In the genomic region with DNA sequence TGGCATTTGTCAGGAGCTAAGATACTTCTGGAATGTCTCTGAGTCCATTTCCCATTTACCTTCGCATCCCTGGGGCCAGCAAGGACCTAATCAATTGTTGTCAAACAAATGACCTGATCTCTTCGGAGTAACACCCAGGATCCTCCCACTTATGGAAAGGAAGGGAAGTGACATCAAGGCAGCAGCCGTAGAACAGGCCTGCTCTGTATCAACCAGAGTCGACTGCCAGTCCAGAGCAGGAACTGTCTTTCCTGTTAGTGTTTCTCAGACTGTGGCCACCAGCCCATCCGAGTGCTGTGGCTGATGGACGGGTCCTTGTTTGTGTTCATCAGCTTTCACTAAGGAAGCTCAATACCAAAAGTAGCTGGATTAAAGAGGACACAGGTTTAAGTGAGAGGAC, we compare ENCODE assay signal across 15 mouse cellular contexts. TPM values are rescaled to one million over a fixed set of nuclear protein-coding genes. Genes with fewer than 3 reads are reported as not detected.
DNase-seq lines count a peak whose midpoint lies in the region; ATAC-seq and TF ChIP-seq lines count a peak whose summit lies in the region.
"Had no signal": no experiment of that assay in that cellular context is flagged by ENCODE, and none has a peak within 500 bp of the region (broad histone marks: within the 10 kb centered on the region; RNA-seq: fewer than 3 reads in every experiment).

No protein-coding gene starts in this region.

- no peak overlapping the region for H3K9ac ChIP-seq in kidney, embryonic 16.5 days (replicated peaks; ENCODE audit: low read length)
- H3K9ac ChIP-seq in hindbrain, postnatal 0 days (replicated peaks; ENCODE audit: low read length) = no peak overlapping the region
- H3K9ac ChIP-seq in midbrain, embryonic 12.5 days (replicated peaks) = no peak overlapping the region
- H3K9ac ChIP-seq: forebrain, embryonic 13.5 days had no signal

- no peak overlapping the region for H3K4me2 ChIP-seq in kidney, embryonic 16.5 days (replicated peaks; ENCODE audit: low read depth, low read length)
- no peak overlapping the region for H3K4me2 ChIP-seq in hindbrain, postnatal 0 days (ENCODE audit: low read depth, low read length)
- no peak overlapping the region for H3K4me2 ChIP-seq in midbrain, embryonic 12.5 days (replicated peaks)
- H3K4me2 ChIP-seq: forebrain, embryonic 13.5 days had no signal

- H3K36me3 ChIP-seq in kidney, embryonic 16.5 days (ENCODE audit: insufficient read depth, low read length) = no peaks in the 10 kb centered on the region
- H3K36me3 ChIP-seq in hindbrain, postnatal 0 days (ENCODE audit: insufficient read depth, low read length) = no peaks in the 10 kb centered on the region
- no peaks in the 10 kb centered on the region for H3K36me3 ChIP-seq in midbrain, embryonic 12.5 days
- H3K36me3 ChIP-seq: embryonic facial prominence, embryonic 10.5 days; G1E had no signal

- H3K4me1 ChIP-seq in kidney, embryonic 16.5 days (ENCODE audit: insufficient read depth, low read length) = peaks cover 25% of the 10 kb centered on the region
- H3K4me1 ChIP-seq in hindbrain, postnatal 0 days (ENCODE audit: insufficient read depth, low read length) = peaks cover 11% of the 10 kb centered on the region; the same call in 1 of the 2 replicates
- peaks cover 47% of the 10 kb centered on the region for H3K4me1 ChIP-seq in midbrain, embryonic 12.5 days

- no peak overlapping the region for H3K4me3 ChIP-seq in gastrocnemius, adult 2 months
- no peak overlapping the region for H3K4me3 ChIP-seq in kidney, embryonic 16.5 days (ENCODE audit: low read length)
- no peak overlapping the region for H3K4me3 ChIP-seq in hindbrain, postnatal 0 days (ENCODE audit: low read length)
- no peak overlapping the region for H3K4me3 ChIP-seq in midbrain, embryonic 12.5 days
- H3K4me3 ChIP-seq: embryonic facial prominence, embryonic 10.5 days; forebrain, embryonic 13.5 days had no signal

- no peaks in the 10 kb centered on the region for H3K9me3 ChIP-seq in kidney, embryonic 16.5 days (ENCODE audit: low read length)
- no peaks in the 10 kb centered on the region for H3K9me3 ChIP-seq in hindbrain, postnatal 0 days (ENCODE audit: low read length)
- H3K9me3 ChIP-seq in midbrain, embryonic 12.5 days = no peaks in the 10 kb centered on the region
- H3K9me3 ChIP-seq: embryonic facial prominence, embryonic 10.5 days; forebrain, embryonic 13.5 days; G1E had no signal

- ATAC-seq in kidney, embryonic 16.5 days (ENCODE audit: low FRiP score, low TSS enrichment) = no peak
- no peak for ATAC-seq in hindbrain, postnatal 0 days
- ATAC-seq in midbrain, embryonic 12.5 days (ENCODE audit: low FRiP score, low read depth) = no peak
- ATAC-seq in cerebellum, adult (ENCODE audit: insufficient number of reproducible peaks, low FRiP score, low TSS enrichment) = no peak

- H3K27me3 ChIP-seq in kidney, embryonic 16.5 days (ENCODE audit: insufficient read depth, low read length) = no peaks in the 10 kb centered on the region
- H3K27me3 ChIP-seq in hindbrain, postnatal 0 days (ENCODE audit: insufficient read depth, low read length) = no peaks in the 10 kb centered on the region
- peaks cover 13% of the 10 kb centered on the region for H3K27me3 ChIP-seq in midbrain, embryonic 12.5 days
- H3K27me3 ChIP-seq: forebrain, embryonic 13.5 days had no signal

- DNase-seq in gastrocnemius, adult 2 months = no peak
- no peak for DNase-seq in gastrocnemius, adult 8-10 months (ENCODE audit: low spot score in 2 of 2)
- DNase-seq in kidney, adult 8-10 months = no peak
- DNase-seq in hindbrain, postnatal 0 days (ENCODE audit: low spot score) = no peak
- no peak for DNase-seq in adrenal gland, postnatal 25 days
- DNase-seq: cerebellum, adult 11-12 months; layer of hippocampus, adult 9-11 months; liver had no signal

- 43% methylated on average over 6 of the region's 6 CpGs for WGBS in kidney, embryonic 16.5 days
- 55% methylated on average over 6 of the region's 6 CpGs for whole genome bisulfite sequencing in hindbrain, postnatal 0 days
- 60% methylated on average over 6 of the region's 6 CpGs for WGBS in midbrain, embryonic 12.5 days

- no peak for TF ChIP-seq CTCF in gastrocnemius, adult 2 months (IDR thresholded peaks at IDR 0.05)
- no peak for TF ChIP-seq CTCF in hindbrain, postnatal 0 days (IDR thresholded peaks at IDR 0.05; ENCODE audit: low read depth)

- H3K27ac ChIP-seq in gastrocnemius, adult 2 months = peak overlapping the region; percentile 46
- peak overlapping the region; percentile 0; the same call in 1 of the 2 replicates for H3K27ac ChIP-seq in kidney, embryonic 16.5 days (ENCODE audit: low read length)
- H3K27ac ChIP-seq in hindbrain, postnatal 0 days = peak overlapping the region; percentile 33; the same call in 1 of the 2 replicates
- H3K27ac ChIP-seq in midbrain, embryonic 12.5 days (replicated peaks) = peak overlapping the region; percentile 31
- H3K27ac ChIP-seq: embryonic facial prominence, embryonic 10.5 days; forebrain, embryonic 13.5 days had no signal

- intact Hi-C loops in gastrocnemius, adult 2 months (cut with DNase I) = no loop called here

RNA-seq across cellular contexts. Expression of a gene that starts 10.3 kb away (rescaled TPM):
- total RNA-seq in gastrocnemius, adult 2 months (2021) = 10 to 100 TPM; 26.5 to 30.0 TPM
- 10 to 100 TPM; 24.5 to 33.0 (median 25.0) TPM for total RNA-seq in gastrocnemius, adult 8-10 months (2022)
- polyA plus RNA-seq in kidney, embryonic 16.5 days (2015; fragmentation: Nextera tagmentation; extraction: Ambion mirVana) = 5.3 and 6.7 TPM in 2 replicates
- total RNA-seq in hindbrain, postnatal 0 days (2014; rRNA removed) = 66.1 and 75.6 TPM in 2 replicates
- 33.9 and 35.6 TPM in 2 replicates for polyA plus RNA-seq in hindbrain, postnatal 0 days (2015; fragmentation: Nextera tagmentation; extraction: Ambion mirVana)
- 16.6 and 20.8 TPM in 2 replicates for polyA plus RNA-seq in midbrain, embryonic 12.5 days (2016; fragmentation: Nextera tagmentation; extraction: Ambion mirVana)
- total RNA-seq in adrenal gland, postnatal 25 days (2021) = 111 and 165 TPM in 2 replicates

RNA-seq across cellular contexts. Expression of a gene that starts 23.0 kb away (rescaled TPM):
- total RNA-seq in gastrocnemius, adult 2 months (2021) = 10 to 100 TPM; 23.9 to 27.6 TPM
- 10 to 100 TPM; 24.3 to 30.3 (median 27.0) TPM for total RNA-seq in gastrocnemius, adult 8-10 months (2022)
- polyA plus RNA-seq in kidney, embryonic 16.5 days (2015; fragmentation: Nextera tagmentation; extraction: Ambion mirVana) = 36.2 and 37.4 TPM in 2 replicates
- 37.7 and 46.2 TPM in 2 replicates for total RNA-seq in hindbrain, postnatal 0 days (2014; rRNA removed)
- polyA plus RNA-seq in hindbrain, postnatal 0 days (2015; fragmentation: Nextera tagmentation; extraction: Ambion mirVana) = 25.3 and 26.6 TPM in 2 replicates
- 32.1 and 35.4 TPM in 2 replicates for polyA plus RNA-seq in midbrain, embryonic 12.5 days (2016; fragmentation: Nextera tagmentation; extraction: Ambion mirVana)
- 58.5 and 60.1 TPM in 2 replicates for total RNA-seq in adrenal gland, postnatal 25 days (2021)

RNA-seq across cellular contexts. Expression of a gene that starts 53.0 kb away (rescaled TPM):
- total RNA-seq in gastrocnemius, adult 2 months (2021) = not detected
- not detected for total RNA-seq in gastrocnemius, adult 8-10 months (2022)
- polyA plus RNA-seq in kidney, embryonic 16.5 days (2015; fragmentation: Nextera tagmentation; extraction: Ambion mirVana) = 0.14 and 0.22 TPM in 2 replicates
- 1.2 and 3.3 TPM in 2 replicates for total RNA-seq in hindbrain, postnatal 0 days (2014; rRNA removed)
- 1.6 and 2.0 TPM in 2 replicates for polyA plus RNA-seq in hindbrain, postnatal 0 days (2015; fragmentation: Nextera tagmentation; extraction: Ambion mirVana)
- 1.3 and 2.3 TPM in 2 replicates for polyA plus RNA-seq in midbrain, embryonic 12.5 days (2016; fragmentation: Nextera tagmentation; extraction: Ambion mirVana)
- 1.6 TPM in 1 of 2 replicates, not detected in the other for total RNA-seq in adrenal gland, postnatal 25 days (2021)
- total RNA-seq: G1E; hematopoietic stem cell, adult 5-6 weeks had no signal
- polyA plus RNA-seq: G1E had no signal
